Mouse (Mus musculus): Measurements from ENCODE around the gene Pagr1a. TPM values are rescaled to one million over a fixed set of nuclear protein-coding genes. Genes with fewer than 3 reads are reported as not detected.

Pagr1a gene
- polyA plus RNA-seq, 1 experiment from 2014 or later = 23.1 TPM

Small RNA genes within 50 kb of the gene (microRNA-seq; reads per million reads assigned to microRNA genes)
- not detected for gene Gm44343

Other genes with a start within 250 kb of the Pagr1a start
- gene Ypel3, start 240.4 kb downstream of the Pagr1a start, polyA plus RNA-seq (2014; fragmentation: Nextera tagmentation; extraction: Ambion mirVana) = 102 and 121 TPM in 2 replicates
- 0.26 TPM in 1 of 2 replicates, not detected in the other for gene Tbx6, start 235.9 kb downstream of the Pagr1a start, polyA plus RNA-seq (2014; fragmentation: Nextera tagmentation; extraction: Ambion mirVana)
- 132 and 146 TPM in 2 replicates for gene Ppp4c, start 224.9 kb downstream of the Pagr1a start, polyA plus RNA-seq (2014; fragmentation: Nextera tagmentation; extraction: Ambion mirVana)
- 0.81 and 1.2 TPM in 2 replicates for gene Fam57b, start 219.7 kb downstream of the Pagr1a start, polyA plus RNA-seq (2014; fragmentation: Nextera tagmentation; extraction: Ambion mirVana)
- gene 4930451I11Rik, start 185.7 kb downstream of the Pagr1a start, polyA plus RNA-seq (2014; fragmentation: Nextera tagmentation; extraction: Ambion mirVana) = not detected in 2 replicates
- gene Doc2a, start 169.9 kb downstream of the Pagr1a start, polyA plus RNA-seq (2014; fragmentation: Nextera tagmentation; extraction: Ambion mirVana) = 0.14 TPM in 1 of 2 replicates, not detected in the other
- gene Hirip3, start 155.4 kb downstream of the Pagr1a start, polyA plus RNA-seq (2014; fragmentation: Nextera tagmentation; extraction: Ambion mirVana) = 10.7 and 11.5 TPM in 2 replicates
- gene Ino80e, start 155.0 kb downstream of the Pagr1a start, polyA plus RNA-seq (2014; fragmentation: Nextera tagmentation; extraction: Ambion mirVana) = 47.9 and 51.9 TPM in 2 replicates
- 19.8 and 21.7 TPM in 2 replicates for gene Taok2, start 132.6 kb downstream of the Pagr1a start, polyA plus RNA-seq (2014; fragmentation: Nextera tagmentation; extraction: Ambion mirVana)
- 21.6 and 22.7 TPM in 2 replicates for gene Tmem219, start 94.4 kb downstream of the Pagr1a start, polyA plus RNA-seq (2014; fragmentation: Nextera tagmentation; extraction: Ambion mirVana)
- gene Kctd13, start 88.5 kb downstream of the Pagr1a start, polyA plus RNA-seq (2014; fragmentation: Nextera tagmentation; extraction: Ambion mirVana) = 11.3 and 11.9 TPM in 2 replicates
- not detected in 2 replicates for gene Asphd1, start 67.8 kb downstream of the Pagr1a start, polyA plus RNA-seq (2014; fragmentation: Nextera tagmentation; extraction: Ambion mirVana)
- 0.86 and 1.4 TPM in 2 replicates for gene Sez6l2, start 66.8 kb downstream of the Pagr1a start, polyA plus RNA-seq (2014; fragmentation: Nextera tagmentation; extraction: Ambion mirVana)
- 68.5 and 74.6 TPM in 2 replicates for gene Cdipt, start 41.4 kb downstream of the Pagr1a start, polyA plus RNA-seq (2014; fragmentation: Nextera tagmentation; extraction: Ambion mirVana)
- gene Cdiptos, start 41.3 kb downstream of the Pagr1a start, polyA plus RNA-seq (2014; fragmentation: Nextera tagmentation; extraction: Ambion mirVana) = 0.86 and 1.6 TPM in 2 replicates
- gene Mvp, start 2.7 kb downstream of the Pagr1a start, polyA plus RNA-seq (2014; fragmentation: Nextera tagmentation; extraction: Ambion mirVana) = 12.0 and 12.6 TPM in 2 replicates
- gene Pagr1b, start 868 bp downstream of the Pagr1a start, polyA plus RNA-seq (2014; fragmentation: Nextera tagmentation; extraction: Ambion mirVana) = 0.84 TPM in 1 of 2 replicates, not detected in the other
- 41.9 and 45.0 TPM in 2 replicates for gene Gm42742, start 3.7 kb upstream of the Pagr1a start, polyA plus RNA-seq (2014; fragmentation: Nextera tagmentation; extraction: Ambion mirVana)
- 2.1 and 3.2 TPM in 2 replicates for gene Prrt2, start 3.9 kb upstream of the Pagr1a start, polyA plus RNA-seq (2014; fragmentation: Nextera tagmentation; extraction: Ambion mirVana)
- gene Maz, start 9.7 kb upstream of the Pagr1a start, polyA plus RNA-seq (2014; fragmentation: Nextera tagmentation; extraction: Ambion mirVana) = 37.6 and 44.7 TPM in 2 replicates
- 67.8 and 74.3 TPM in 2 replicates for gene Kif22, start 25.1 kb upstream of the Pagr1a start, polyA plus RNA-seq (2014; fragmentation: Nextera tagmentation; extraction: Ambion mirVana)
- gene Zg16, start 70.0 kb upstream of the Pagr1a start, polyA plus RNA-seq (2014; fragmentation: Nextera tagmentation; extraction: Ambion mirVana) = not detected in 2 replicates
- gene AI467606, start 74.0 kb upstream of the Pagr1a start, polyA plus RNA-seq (2014; fragmentation: Nextera tagmentation; extraction: Ambion mirVana) = 0.65 and 1.2 TPM in 2 replicates
- 2.4 and 2.8 TPM in 2 replicates for gene Qprt, start 104.9 kb upstream of the Pagr1a start, polyA plus RNA-seq (2014; fragmentation: Nextera tagmentation; extraction: Ambion mirVana)
- gene Spn, start 120.5 kb upstream of the Pagr1a start, polyA plus RNA-seq (2014; fragmentation: Nextera tagmentation; extraction: Ambion mirVana) = 0.12 and 0.22 TPM in 2 replicates
- 33.7 and 34.8 TPM in 2 replicates for gene Cd2bp2, start 178.7 kb upstream of the Pagr1a start, polyA plus RNA-seq (2014; fragmentation: Nextera tagmentation; extraction: Ambion mirVana)
- 20.2 and 21.2 TPM in 2 replicates for gene Tbc1d10b, start 191.1 kb upstream of the Pagr1a start, polyA plus RNA-seq (2014; fragmentation: Nextera tagmentation; extraction: Ambion mirVana)
- 11.7 and 14.9 TPM in 2 replicates for gene Mylpf, start 191.5 kb upstream of the Pagr1a start, polyA plus RNA-seq (2014; fragmentation: Nextera tagmentation; extraction: Ambion mirVana)
- gene Zfp553, start 215.7 kb upstream of the Pagr1a start, polyA plus RNA-seq (2014; fragmentation: Nextera tagmentation; extraction: Ambion mirVana) = 9.9 and 11.4 TPM in 2 replicates
- 22.2 and 25.3 TPM in 2 replicates for gene Sept1, start 215.8 kb upstream of the Pagr1a start, polyA plus RNA-seq (2014; fragmentation: Nextera tagmentation; extraction: Ambion mirVana)
- 26.8 and 31.4 TPM in 2 replicates for gene Zfp771, start 226.9 kb upstream of the Pagr1a start, polyA plus RNA-seq (2014; fragmentation: Nextera tagmentation; extraction: Ambion mirVana)
- 168 and 172 TPM in 2 replicates for gene Dctpp1, start 243.4 kb upstream of the Pagr1a start, polyA plus RNA-seq (2014; fragmentation: Nextera tagmentation; extraction: Ambion mirVana)

Measured in heart, embryonic 14.5 days (tissue).